Mouse (Mus musculus) thymus, adult 2 months (tissue): ENCODE data around the gene Vangl2. TPM values are rescaled to one million over a fixed set of nuclear protein-coding genes. Genes with fewer than 3 reads are reported as not detected.

Experiments
- DNase-seq: peaks from one replicate; pipeline ENCODE4 v3.0.0; 2021
- H3K27ac ChIP-seq: fragments of 200-500 bp; 2 replicates; pipeline ENCODE4 v1.5.1; 2012; ENCODE audit warnings: low read length, control low read depth; ENCODE audit not compliant: control insufficient read depth, insufficient read depth
- H3K27me3 ChIP-seq: fragments of 200-500 bp; 2 replicates; pipeline ENCODE4 v1.6.1; 2012; ENCODE audit warnings: mild to moderate bottlenecking, low read length, moderate library complexity, mixed read lengths; ENCODE audit not compliant: control insufficient read depth, insufficient read depth
- H3K36me3 ChIP-seq: fragments of 200-500 bp; 2 replicates; pipeline ENCODE4 v1.6.1; 2012; ENCODE audit warnings: mild to moderate bottlenecking, low read length, moderate library complexity; ENCODE audit not compliant: control insufficient read depth, insufficient read depth
- H3K4me1 ChIP-seq: fragments of 200-500 bp; replicated peaks from 2 replicates; pipeline ENCODE4 v1.6.1; 2012; ENCODE audit warnings: low read length; ENCODE audit not compliant: control insufficient read depth, insufficient read depth
- H3K4me3 ChIP-seq: fragments of 200-500 bp; 2 replicates; pipeline ENCODE4 v1.5.1; 2012; ENCODE audit warnings: mild to moderate bottlenecking, low read length, control low read depth, moderate library complexity; ENCODE audit not compliant: control insufficient read depth, insufficient read depth
- CTCF ChIP-seq: fragments of 200-500 bp; IDR thresholded peaks from 2 replicates; pipeline ENCODE4 v1.5.1; 2012; ENCODE audit warnings: mild to moderate bottlenecking, control low read depth, low read length, moderate library complexity, borderline replicate concordance; ENCODE audit not compliant: control insufficient read depth, poor library complexity, insufficient read depth; ENCODE audit errors: extremely low read depth
- POLR2A ChIP-seq: fragments of 200-500 bp; IDR thresholded peaks from 2 replicates; pipeline ENCODE4 v1.6.1; 2012; ENCODE audit warnings: mild to moderate bottlenecking, low read length, control low read depth, moderate library complexity; ENCODE audit not compliant: control insufficient read depth, poor library complexity, insufficient read depth; ENCODE audit errors: extremely low read depth
- WGBS: fragments of 180-500 bp; shearing (Covaris S2); methylation state at CpG from one replicate; pipeline ENCODE4 v1.1.7; 2018; 5-methylcytosine and 5-hydroxymethylcytosine counted together
- polyA plus RNA-seq: library from polyadenylated mRNA; depleted of rRNA; stranded (reverse); fragments of >200 nt; gene quantifications from 2 replicates; pipeline ENCODE4 v1.2.3, GENCODE M21; 2012

Vangl2 gene
- polyA plus RNA-seq, 1 experiment, result 20.5 TPM

DNA sequence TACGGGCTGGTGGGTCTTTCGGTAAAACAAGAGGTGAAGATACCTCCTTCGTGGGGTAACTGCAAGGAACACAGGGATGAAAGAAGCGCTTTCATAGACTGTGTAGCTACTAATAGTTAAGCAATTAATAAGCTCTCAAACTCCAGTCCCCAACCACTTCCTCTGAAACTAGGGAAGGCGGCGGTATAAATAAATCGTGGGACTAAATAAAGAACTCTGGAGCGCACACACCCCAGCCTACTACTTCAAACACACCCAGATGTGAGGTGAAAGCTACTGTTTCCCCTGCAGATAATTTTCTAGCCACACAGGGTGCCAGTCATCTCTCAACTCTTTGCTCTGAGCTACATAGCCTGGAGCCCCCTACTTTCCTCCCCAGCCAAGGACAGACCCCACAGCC is 12.2 kb downstream of the Vangl2 start:
- Histone ChIP-seq H3K27ac (peak overlapping the region; percentile 65), H3K27me3 (no peaks in the 10 kb centered on the region), H3K36me3 (no peaks in the 10 kb centered on the region), H3K4me3 (peak overlapping the region; percentile 26; the same call in 1 of the 2 replicates), H3K4me1 (peaks cover 65% of the 10 kb centered on the region)
- 7% methylated on average over 8 of the region's 8 CpGs for WGBS
- TF ChIP-seq POLR2A (no peak), CTCF (no peak)
- no peak for DNase-seq

DNA sequence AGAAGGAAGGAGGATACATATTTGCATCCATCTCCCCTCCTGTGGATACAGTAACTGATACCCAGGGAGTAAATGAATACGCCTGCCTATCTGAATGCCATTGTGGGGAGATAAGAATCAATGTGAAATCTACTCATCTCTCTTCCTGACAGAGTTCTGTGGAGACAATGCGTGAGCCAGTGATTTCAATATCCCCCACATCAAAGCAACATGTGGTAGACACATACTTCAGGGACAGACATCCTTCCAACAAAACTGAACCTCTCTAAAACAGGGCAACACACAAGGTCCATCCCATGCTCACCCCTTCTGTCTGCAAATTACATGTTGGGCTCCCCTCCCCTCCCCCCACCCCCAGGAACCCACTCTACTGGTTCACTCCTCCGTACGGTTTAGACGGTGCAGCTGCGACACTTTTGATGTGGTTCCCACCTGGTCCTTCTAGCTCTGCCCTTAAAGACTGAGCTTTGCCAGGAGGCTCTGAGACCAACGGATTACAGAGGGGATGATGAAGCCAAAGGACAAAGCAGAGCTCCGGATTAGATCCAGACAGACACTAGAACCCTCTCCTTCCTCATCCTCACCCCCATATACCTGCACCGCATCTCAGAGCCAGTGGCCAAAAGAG is 12.8 kb downstream of the Vangl2 start:
- H3K4me1 ChIP-seq, result peaks cover 61% of the 10 kb centered on the region
- 8% methylated on average over 9 of the region's 9 CpGs for WGBS
- no peaks in the 10 kb centered on the region for H3K27me3 ChIP-seq
- H3K36me3 ChIP-seq, result no peaks in the 10 kb centered on the region; the same call in 1 of the 2 replicates
- H3K4me3 ChIP-seq, result peak overlapping the region; percentile 26
- peak overlapping the region; percentile 65 for H3K27ac ChIP-seq
- TF ChIP-seq POLR2A (no peak), CTCF (no peak)
- peak; percentile 68 for DNase-seq

DNA sequence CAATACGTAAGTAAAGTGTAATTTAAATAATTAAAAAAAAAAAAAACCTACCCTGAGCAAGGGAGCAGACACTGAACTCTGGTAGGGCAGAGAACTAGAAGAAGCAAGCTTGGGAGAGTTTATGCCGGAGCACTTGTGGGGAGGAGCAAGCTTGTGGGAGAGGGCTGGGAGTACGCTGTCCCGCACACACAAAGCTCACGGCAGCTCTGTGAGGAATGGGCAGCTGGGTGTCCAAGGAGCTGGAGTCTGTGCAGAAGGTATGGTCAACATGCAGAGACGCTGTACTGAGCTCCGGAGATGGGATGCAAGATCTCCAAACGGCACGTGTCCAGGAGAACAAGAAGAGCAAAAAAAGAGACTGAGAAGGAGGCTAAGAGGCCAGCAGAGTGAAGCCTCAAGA is 13.5 kb downstream of the Vangl2 start:
- no peak for DNase-seq
- 89% methylated on average over 9 of the region's 9 CpGs for WGBS
- TF ChIP-seq POLR2A (no peak), CTCF (no peak)
- H3K4me1 ChIP-seq, result peaks cover 55% of the 10 kb centered on the region
- H3K27me3 ChIP-seq, result no peaks in the 10 kb centered on the region
- H3K36me3 ChIP-seq, result peaks cover 4% of the 10 kb centered on the region; the same call in 1 of the 2 replicates
- H3K27ac ChIP-seq, result no peak overlapping the region
- no peak overlapping the region for H3K4me3 ChIP-seq

DNA sequence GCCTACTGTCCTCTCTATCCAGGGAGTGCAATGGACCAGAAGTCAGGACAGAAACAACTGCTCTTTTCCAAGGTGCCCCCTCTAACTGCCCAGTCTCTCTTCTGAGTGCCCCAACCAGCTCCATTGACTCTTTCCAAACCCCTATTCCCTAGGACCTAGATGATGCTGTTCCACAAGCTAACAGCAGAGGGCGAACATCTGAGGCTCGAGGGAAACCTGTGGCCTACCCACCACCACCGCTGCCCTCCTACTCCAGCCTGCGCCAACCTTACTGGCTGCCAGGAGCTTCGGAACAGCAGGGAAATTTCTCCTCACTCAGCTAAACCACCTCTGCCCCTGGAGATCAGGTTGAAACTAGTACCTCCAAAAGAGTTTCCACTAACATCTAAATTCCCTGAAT is 16.2 kb downstream of the Vangl2 start:
- TF ChIP-seq POLR2A (no peak), CTCF (peak; percentile 83)
- peaks cover 14% of the 10 kb centered on the region; the same call in 1 of the 2 replicates for H3K36me3 ChIP-seq
- H3K27me3 ChIP-seq, result no peaks in the 10 kb centered on the region
- WGBS, result 39% methylated on average over 5 of the region's 5 CpGs
- DNase-seq, result peak; percentile 70
- H3K4me3 ChIP-seq, result no peak overlapping the region
- H3K27ac ChIP-seq, result no peak overlapping the region
- peaks cover 29% of the 10 kb centered on the region for H3K4me1 ChIP-seq

DNA sequence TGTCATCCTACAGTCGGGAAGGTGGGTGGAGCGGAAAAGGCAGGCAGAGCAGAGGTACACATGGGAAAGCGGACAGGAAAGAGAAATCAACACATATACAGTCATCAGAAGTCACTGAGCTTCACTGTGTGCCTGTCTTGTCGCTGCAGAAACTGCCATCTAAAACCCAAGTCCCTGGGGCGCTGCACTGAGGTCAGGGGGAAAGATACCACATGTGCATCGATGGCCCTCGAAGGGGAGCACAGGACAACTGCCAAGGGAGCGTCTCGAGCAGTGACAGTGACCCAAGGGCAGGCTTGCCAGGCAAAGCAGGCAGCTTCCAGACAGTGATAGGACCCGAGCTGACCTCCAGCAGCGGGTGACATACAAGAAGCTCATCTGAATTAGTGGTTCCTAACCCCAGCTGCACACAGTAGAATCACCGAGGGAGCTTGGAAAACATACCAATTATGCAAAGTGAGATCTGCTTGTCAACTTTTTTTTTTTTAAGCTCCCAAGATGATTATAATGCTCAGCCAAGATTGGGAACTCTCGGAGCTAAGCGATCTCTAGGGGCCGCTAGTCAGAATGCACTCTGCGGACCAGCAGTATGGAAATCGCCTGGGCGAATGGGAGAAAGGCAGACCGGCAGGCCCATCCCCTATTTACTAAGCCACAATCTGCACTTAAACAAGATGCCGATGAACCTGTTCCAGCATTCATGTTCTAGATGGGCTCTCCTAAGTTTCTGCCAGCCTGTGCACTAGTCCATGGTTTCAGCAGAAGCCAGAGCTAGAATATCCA is 18.0 kb downstream of the Vangl2 start:
- 97% methylated on average over 20 of the region's 20 CpGs for WGBS
- no peak for TF ChIP-seq POLR2A
- no peak for TF ChIP-seq CTCF
- DNase-seq, result no peak
- Histone ChIP-seq H3K4me1 (peaks cover 12% of the 10 kb centered on the region), H3K4me3 (no peak overlapping the region), H3K27ac (no peak overlapping the region), H3K27me3 (no peaks in the 10 kb centered on the region), H3K36me3 (peaks cover 28% of the 10 kb centered on the region)

DNA sequence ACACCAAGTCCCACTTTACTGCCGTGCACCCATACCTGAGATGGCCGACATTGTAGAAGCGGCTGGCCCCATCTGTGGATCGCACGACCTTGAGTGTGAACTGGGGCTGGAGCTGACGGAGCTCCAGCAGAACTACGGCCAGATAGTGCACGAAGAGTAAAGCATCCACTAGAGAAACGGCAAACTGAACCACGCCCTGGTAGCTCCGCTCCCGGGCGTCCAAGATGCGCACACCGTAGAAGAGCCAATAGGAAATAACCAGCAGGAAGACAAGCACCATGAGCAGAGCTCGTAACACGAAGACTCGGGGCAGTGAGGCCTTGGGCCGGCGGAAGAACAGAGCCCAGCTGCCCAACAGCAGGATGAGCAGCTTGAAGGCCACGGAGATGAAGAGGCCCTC is 18.8 kb downstream of the Vangl2 start:
- Histone ChIP-seq H3K4me1 (peaks cover 8% of the 10 kb centered on the region), H3K4me3 (no peak overlapping the region), H3K36me3 (peaks cover 30% of the 10 kb centered on the region), H3K27ac (no peak overlapping the region), H3K27me3 (no peaks in the 10 kb centered on the region)
- no peak for DNase-seq
- 98% methylated on average over 21 of the region's 21 CpGs for WGBS
- no peak for TF ChIP-seq POLR2A
- 0 out of 2 replicates have a peak, but pooled peaks have one; percentile 23 for TF ChIP-seq CTCF
